In genomic region chr14:86431215-86431816, GRCm38 (mm10) we compare ENCODE assay signal across 25 mouse cellular contexts.
DNase-seq lines count a peak whose midpoint lies in the region; ATAC-seq and TF ChIP-seq lines count a peak whose summit lies in the region.
"Had no signal": no experiment of that assay in that cellular context is flagged by ENCODE, and none has a peak within 500 bp of the region (broad histone marks: within the 10 kb centered on the region; RNA-seq: fewer than 3 reads in every experiment).

No protein-coding gene starts in this region.

- no peaks in the 10 kb centered on the region for H3K27me3 ChIP-seq in heart, postnatal 0 days (ENCODE audit: control insufficient read depth, insufficient read depth, low read length)
- no peaks in the 10 kb centered on the region for H3K27me3 ChIP-seq in embryonic facial prominence, embryonic 14.5 days (replicated peaks; ENCODE audit: control insufficient read depth, insufficient read depth, low read length)
- H3K27me3 ChIP-seq in limb, embryonic 13.5 days = no peaks in the 10 kb centered on the region
- no peaks in the 10 kb centered on the region for H3K27me3 ChIP-seq in hindbrain, embryonic 10.5 days (ENCODE audit: insufficient read depth, poor library complexity, severe bottlenecking)
- H3K27me3 ChIP-seq: CH12.LX; heart, embryonic 12.5 days; hindbrain, embryonic 13.5 days; liver, embryonic 12.5 days; megakaryocyte, embryonic 14.5 days; midbrain, embryonic 13.5 days had no signal

- no peak for DNase-seq in heart, postnatal 0 days (ENCODE audit: low spot score)
- DNase-seq in heart, adult 11 months = no peak
- peak; percentile 84 for DNase-seq in 416B (ENCODE audit: low read depth)
- DNase-seq in embryonic facial prominence, embryonic 14.5 days (ENCODE audit: low spot score) = peak; percentile 88
- DNase-seq in hindbrain, embryonic 10.5 days (ENCODE audit: low spot score) = no peak
- no peak for DNase-seq in frontal cortex, adult 2 months (ENCODE audit: extremely low spot score in 1 of 2, low spot score in 1 of 2)
- DNase-seq: adrenal gland, postnatal 36 days; B cell, adult 2 months; cerebellum, adult 9-10 months; heart, adult 18-20 months; heart, postnatal 14 days; kidney, adult 8-10 months; kidney, postnatal 4 days; lung, adult 2 months; lung, postnatal 36 days; right cerebral cortex, postnatal 14 days had no signal

- TF ChIP-seq EP300 in heart, postnatal 0 days (IDR thresholded peaks at IDR 0.05; ENCODE audit: low read depth) = no peak

- peak overlapping the region; percentile 25; the same call in 1 of the 2 replicates for H3K27ac ChIP-seq in heart, postnatal 0 days (ENCODE audit: low read depth)
- H3K27ac ChIP-seq in embryonic facial prominence, embryonic 14.5 days (replicated peaks; ENCODE audit: low read depth, low read length) = peak overlapping the region; percentile 49
- H3K27ac ChIP-seq in limb, embryonic 13.5 days = no peak overlapping the region
- no peak overlapping the region for H3K27ac ChIP-seq in hindbrain, embryonic 10.5 days
- H3K27ac ChIP-seq: hindbrain, embryonic 13.5 days; liver, embryonic 12.5 days; midbrain, embryonic 13.5 days had no signal

- no peak for TF ChIP-seq CTCF in heart, postnatal 0 days (IDR thresholded peaks at IDR 0.05; ENCODE audit: low read depth)

- no peaks in the 10 kb centered on the region for H3K9me3 ChIP-seq in heart, postnatal 0 days (replicated peaks; ENCODE audit: control insufficient read depth, low read length)
- no peaks in the 10 kb centered on the region for H3K9me3 ChIP-seq in embryonic facial prominence, embryonic 14.5 days (ENCODE audit: control insufficient read depth, low read length)
- H3K9me3 ChIP-seq in limb, embryonic 13.5 days = no peaks in the 10 kb centered on the region
- H3K9me3 ChIP-seq in hindbrain, embryonic 10.5 days = no peaks in the 10 kb centered on the region
- H3K9me3 ChIP-seq: hindbrain, embryonic 13.5 days; liver, embryonic 12.5 days; megakaryocyte, embryonic 14.5 days; midbrain, embryonic 13.5 days had no signal

- WGBS in heart, postnatal 0 days = 63% methylated on average over 6 of the region's 6 CpGs
- 21% methylated on average over 6 of the region's 6 CpGs for WGBS in embryonic facial prominence, embryonic 14.5 days
- 31% methylated on average over 6 of the region's 6 CpGs for WGBS in limb, embryonic 13.5 days
- 75% methylated on average over 6 of the region's 6 CpGs for WGBS in hindbrain, embryonic 10.5 days

- no peaks in the 10 kb centered on the region for H3K4me1 ChIP-seq in heart, postnatal 0 days (ENCODE audit: control insufficient read depth, insufficient read depth)
- H3K4me1 ChIP-seq in embryonic facial prominence, embryonic 14.5 days (ENCODE audit: control insufficient read depth, insufficient read depth, low read length) = peaks cover 9% of the 10 kb centered on the region
- H3K4me1 ChIP-seq in limb, embryonic 13.5 days = peaks cover 15% of the 10 kb centered on the region
- no peaks in the 10 kb centered on the region for H3K4me1 ChIP-seq in hindbrain, embryonic 10.5 days (replicated peaks)
- H3K4me1 ChIP-seq: heart, embryonic 12.5 days; hindbrain, embryonic 13.5 days; liver, embryonic 12.5 days had no signal

- no peak for ATAC-seq in heart, postnatal 0 days (ENCODE audit: insufficient read depth, low read depth)
- ATAC-seq in embryonic facial prominence, embryonic 14.5 days (ENCODE audit: low read depth) = peak; percentile 74
- peak; percentile 69 for ATAC-seq in limb, embryonic 13.5 days (ENCODE audit: low FRiP score, low read depth)
- ATAC-seq: liver, embryonic 12.5 days; midbrain, embryonic 13.5 days; Patski had no signal

- no peaks in the 10 kb centered on the region for H3K36me3 ChIP-seq in heart, postnatal 0 days (replicated peaks; ENCODE audit: control insufficient read depth, insufficient read depth, low read length)
- H3K36me3 ChIP-seq in embryonic facial prominence, embryonic 14.5 days (ENCODE audit: control insufficient read depth, insufficient read depth, low read length) = no peaks in the 10 kb centered on the region
- no peaks in the 10 kb centered on the region for H3K36me3 ChIP-seq in limb, embryonic 13.5 days
- H3K36me3 ChIP-seq in hindbrain, embryonic 10.5 days = no peaks in the 10 kb centered on the region
- H3K36me3 ChIP-seq: G1E; heart, embryonic 12.5 days; hindbrain, embryonic 13.5 days; liver, embryonic 12.5 days; midbrain, embryonic 13.5 days had no signal

- no peak overlapping the region for H3K4me3 ChIP-seq in heart, postnatal 0 days (ENCODE audit: low read depth, low read length)
- H3K4me3 ChIP-seq in embryonic facial prominence, embryonic 14.5 days (ENCODE audit: low read depth, low read length) = no peak overlapping the region
- no peak overlapping the region for H3K4me3 ChIP-seq in limb, embryonic 13.5 days
- H3K4me3 ChIP-seq in hindbrain, embryonic 10.5 days = no peak overlapping the region
- H3K4me3 ChIP-seq: heart, embryonic 12.5 days; hindbrain, embryonic 13.5 days; liver, embryonic 12.5 days; midbrain, embryonic 13.5 days had no signal

- no peak overlapping the region for H3K4me2 ChIP-seq in heart, postnatal 0 days (ENCODE audit: low read depth, low read length)
- no peak overlapping the region for H3K4me2 ChIP-seq in embryonic facial prominence, embryonic 14.5 days (ENCODE audit: low read depth, low read length)
- no peak overlapping the region for H3K4me2 ChIP-seq in limb, embryonic 13.5 days (replicated peaks)
- H3K4me2 ChIP-seq: heart, embryonic 12.5 days; hindbrain, embryonic 13.5 days; liver, embryonic 12.5 days; midbrain, embryonic 13.5 days had no signal

- H3K9ac ChIP-seq in heart, postnatal 0 days (replicated peaks; ENCODE audit: low read depth, low read length) = no peak overlapping the region
- H3K9ac ChIP-seq in embryonic facial prominence, embryonic 14.5 days (ENCODE audit: low read depth, low read length) = no peak overlapping the region
- no peak overlapping the region for H3K9ac ChIP-seq in limb, embryonic 13.5 days
- H3K9ac ChIP-seq: heart, embryonic 12.5 days; hindbrain, embryonic 13.5 days; liver, embryonic 12.5 days; midbrain, embryonic 13.5 days had no signal

Comparison
In these comparisons a context has a peak if more than half of its experiments do, and no peak if none do; other contexts are left out.
1. DNase-seq: peak in 416B (single experiment) and embryonic facial prominence, embryonic 14.5 days (single experiment); none in heart, postnatal 0 days (single experiment), heart, adult 11 months (single experiment), hindbrain, embryonic 10.5 days (single experiment) and frontal cortex, adult 2 months (0 of 2).
2. H3K27ac ChIP-seq: peak in heart, postnatal 0 days (single experiment) and embryonic facial prominence, embryonic 14.5 days (single experiment); none in limb, embryonic 13.5 days (single experiment) and hindbrain, embryonic 10.5 days (single experiment).